Mouse (Mus musculus) neural tube, embryonic 10.5 days (tissue): ENCODE measurements around the gene Apold1.

Source experiments
- DNase-seq: peaks from one replicate; pipeline ENCODE4 v3.0.0-alpha.2; 2017; ENCODE audit warnings: low spot score; ENCODE audit errors: extremely low spot score

Apold1 gene

GRCm38 (mm10) chr6:134972096-134972495, 9.4 kb upstream of the Apold1 start:
- DNase-seq, result no peak

- no peak for DNase-seq
These were observed 4.9 kb upstream of the Apold1 start for GRCm38 (mm10) chr6:134976628-134977027.

GRCm38 (mm10) chr6:134983529-134984370, 2.2 kb downstream of the Apold1 start:
- DNase-seq, result peak; percentile 91

- no peak for DNase-seq
These were observed 3.2 kb downstream of the Apold1 start for GRCm38 (mm10) chr6:134984748-134985147.

GRCm38 (mm10) chr6:134988377-134988776, 6.9 kb downstream of the Apold1 start:
- DNase-seq, result no peak

GRCm38 (mm10) chr6:134990674-134991073, 9.2 kb downstream of the Apold1 start:
- no peak for DNase-seq

- no peak for DNase-seq
These were observed 12.6 kb downstream of the Apold1 start for GRCm38 (mm10) chr6:134994031-134994651.

GRCm38 (mm10) chr6:134994985-134995384, 13.5 kb downstream of the Apold1 start:
- DNase-seq, result no peak

GRCm38 (mm10) chr6:134996918-134997317, 15.4 kb downstream of the Apold1 start:
- no peak for DNase-seq

GRCm38 (mm10) chr6:134998076-134998475, 16.6 kb downstream of the Apold1 start:
- DNase-seq, result no peak

- no peak for DNase-seq
These were observed 17.3 kb downstream of the Apold1 start for GRCm38 (mm10) chr6:134998781-134999180.

GRCm38 (mm10) chr6:135000272-135000671, 18.8 kb downstream of the Apold1 start:
- DNase-seq, result no peak

- DNase-seq, result no peak
These were observed 20.5 kb downstream of the Apold1 start for GRCm38 (mm10) chr6:135001991-135002390.

GRCm38 (mm10) chr6:135006372-135006771, 24.9 kb downstream of the Apold1 start:
- DNase-seq, result no peak

- peak; percentile 93 for DNase-seq
These were observed 29.7 kb downstream of the Apold1 start, which contains the start of gene Ddx47 for GRCm38 (mm10) chr6:135011048-135011733. Gene Ddx47 (plus strand): TSS chr6:135011612.

- DNase-seq, result no peak
These were observed 30.2 kb downstream of the Apold1 start for GRCm38 (mm10) chr6:135011734-135012116.

GRCm38 (mm10) chr6:135017211-135017610, 35.7 kb downstream of the Apold1 start:
- no peak for DNase-seq

GRCm38 (mm10) chr6:135019564-135019963, 38.0 kb downstream of the Apold1 start:
- no peak for DNase-seq

GRCm38 (mm10) chr6:135021633-135022032, 40.1 kb downstream of the Apold1 start:
- no peak for DNase-seq

- no peak for DNase-seq
These were observed 41.9 kb downstream of the Apold1 start for GRCm38 (mm10) chr6:135023379-135023778.

- DNase-seq, result no peak
These were observed 43.4 kb downstream of the Apold1 start for GRCm38 (mm10) chr6:135024781-135025420.

- no peak for DNase-seq
These were observed 44.7 kb downstream of the Apold1 start for GRCm38 (mm10) chr6:135026232-135026631.
